Mouse (Mus musculus) C2C12 (cell line): Measurements from ENCODE around the gene Scamp4. TPM values are rescaled to one million over a fixed set of nuclear protein-coding genes. Genes with fewer than 3 reads are reported as not detected.
"Not testable (repeated sequence)": the region's sequence is repeated elsewhere in the genome, so short reads cannot be mapped to it uniquely, and the experiment has no call there.

Experiments used
- H3K27me3 ChIP-seq: one replicate; pipeline ENCODE4 v1.6.1; 2011; ENCODE audit not compliant: control insufficient read depth, insufficient read depth, insufficient read length
- H3K36me3 ChIP-seq: one replicate; pipeline ENCODE4 v1.6.1; 2011; ENCODE audit not compliant: control insufficient read depth, insufficient read depth
- H3K4me3 ChIP-seq: one replicate; pipeline ENCODE4 v1.5.1; 2011; ENCODE audit warnings: mild to moderate bottlenecking, control low read depth; ENCODE audit not compliant: poor library complexity, insufficient read depth, severe bottlenecking
- H3K79me2 ChIP-seq: one replicate; pipeline ENCODE4 v1.6.1; 2011; ENCODE audit not compliant: control insufficient read depth, insufficient read depth
- H3K79me3 ChIP-seq: one replicate; pipeline ENCODE4 v1.6.1; 2011; ENCODE audit warnings: low read depth, control low read depth
- H3ac ChIP-seq: one replicate; pipeline ENCODE3; 2011; ENCODE audit warnings: low read depth; ENCODE audit not compliant: control insufficient read depth, insufficient read length
- CEBPB ChIP-seq: IDR thresholded peaks from one replicate; pipeline ENCODE4 v1.6.1; 2011; ENCODE audit warnings: low read depth, mild to moderate bottlenecking, control low read depth, moderate library complexity
- CTCF ChIP-seq: IDR thresholded peaks from one replicate; pipeline ENCODE4 v1.5.1; 2011; ENCODE audit not compliant: control insufficient read depth, insufficient read depth, insufficient read length
- FOSL1 ChIP-seq: IDR thresholded peaks from one replicate; pipeline ENCODE4 v1.8.0; 2011; ENCODE audit warnings: mild to moderate bottlenecking, low read length; ENCODE audit not compliant: poor library complexity, insufficient read depth, severe bottlenecking
- MAX ChIP-seq: IDR thresholded peaks from one replicate; pipeline ENCODE4 v1.6.1; 2011; ENCODE audit warnings: mild to moderate bottlenecking, control low read depth
- MYOD1 ChIP-seq: IDR thresholded peaks from one replicate; pipeline ENCODE4 v1.6.1; 2011; ENCODE audit warnings: low read depth; ENCODE audit not compliant: control insufficient read depth, insufficient read length
- MYOG ChIP-seq: IDR thresholded peaks from one replicate; pipeline ENCODE4 v1.6.1; 2011; ENCODE audit not compliant: control insufficient read depth, insufficient read length; ENCODE audit errors: extremely low read depth
- USF1 ChIP-seq: IDR thresholded peaks from one replicate; pipeline ENCODE4 v1.6.1; 2011; ENCODE audit warnings: low read depth, mild to moderate bottlenecking, control low read depth, moderate library complexity
- polyA plus RNA-seq: library from polyadenylated mRNA; unstranded; fragments of >200 nt; fragmentation: generic; extraction: Trizol; gene quantifications from one replicate; pipeline ENCODE4 v1.2.1, GENCODE M21; 2012; ENCODE audit warnings: missing spikeins

The Scamp4 gene
- polyA plus RNA-seq, 1 experiment, result 119 TPM

DNA sequence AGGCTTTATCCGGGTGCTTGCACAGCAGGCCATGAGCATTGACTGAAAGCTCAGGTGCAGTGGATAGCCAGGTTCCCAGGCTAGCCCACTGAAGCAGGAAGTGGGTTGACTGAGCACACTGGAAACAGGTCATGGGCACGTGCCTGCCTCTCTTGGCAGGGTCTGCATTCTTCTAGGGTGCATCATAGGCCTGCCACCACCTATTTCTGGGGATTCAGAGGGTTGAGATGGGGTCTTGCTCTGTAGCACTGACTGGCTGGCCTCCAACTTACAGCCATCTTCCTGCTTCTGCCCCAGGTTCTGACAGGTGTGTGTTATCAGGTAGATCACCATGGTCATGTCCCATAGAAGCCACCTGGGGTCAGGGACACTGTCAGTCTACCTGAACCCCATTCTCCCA, 2.3 kb downstream of the Scamp4 start:
- H3K79me2 ChIP-seq, result peaks cover 61% of the 10 kb centered on the region
- no peaks in the 10 kb centered on the region for H3K27me3 ChIP-seq
- H3K4me3 ChIP-seq, result no peak overlapping the region
- TF ChIP-seq CEBPB, result no peak
- TF ChIP-seq FOSL1, result no peak
- no peak for TF ChIP-seq CTCF
- no peak for TF ChIP-seq MYOD1
- TF ChIP-seq MYOG, result no peak
- TF ChIP-seq USF1, result no peak
- TF ChIP-seq MAX, result no peak
- no peak overlapping the region for H3ac ChIP-seq
- H3K36me3 ChIP-seq, result peaks cover 29% of the 10 kb centered on the region
- H3K79me3 ChIP-seq, result peaks cover 41% of the 10 kb centered on the region

DNA sequence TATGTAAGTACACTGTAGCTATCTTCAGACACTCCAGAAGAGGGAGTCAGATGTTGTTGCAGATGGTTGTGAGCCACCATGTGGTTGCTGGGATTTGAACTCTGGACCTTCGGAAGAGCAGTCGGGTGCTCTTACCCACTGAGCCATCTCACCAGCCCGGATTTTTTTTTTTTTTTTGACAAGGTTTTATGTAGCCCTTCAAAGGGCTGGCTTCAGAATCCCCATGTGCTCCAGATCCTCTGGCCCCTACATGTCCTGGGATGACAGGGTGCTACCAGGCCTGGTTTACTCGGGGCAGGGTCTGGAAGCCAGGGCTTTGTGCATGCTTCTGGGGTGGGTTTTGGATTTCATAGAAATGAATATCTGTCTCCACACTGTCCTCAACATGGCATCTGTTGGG, 3.0 kb downstream of the Scamp4 start, which contains the start of gene Gm49322:
Gene Gm49322, plus strand, starts transcription at position 301 of the 400 bp plus-strand sequence.
- H3K4me3 ChIP-seq, H3K27me3 ChIP-seq, H3ac ChIP-seq: not testable (repeated sequence)
- peaks cover 29% of the 10 kb centered on the region for H3K36me3 ChIP-seq
- H3K79me2 ChIP-seq, result peaks cover 61% of the 10 kb centered on the region
- H3K79me3 ChIP-seq, result peaks cover 41% of the 10 kb centered on the region

DNA sequence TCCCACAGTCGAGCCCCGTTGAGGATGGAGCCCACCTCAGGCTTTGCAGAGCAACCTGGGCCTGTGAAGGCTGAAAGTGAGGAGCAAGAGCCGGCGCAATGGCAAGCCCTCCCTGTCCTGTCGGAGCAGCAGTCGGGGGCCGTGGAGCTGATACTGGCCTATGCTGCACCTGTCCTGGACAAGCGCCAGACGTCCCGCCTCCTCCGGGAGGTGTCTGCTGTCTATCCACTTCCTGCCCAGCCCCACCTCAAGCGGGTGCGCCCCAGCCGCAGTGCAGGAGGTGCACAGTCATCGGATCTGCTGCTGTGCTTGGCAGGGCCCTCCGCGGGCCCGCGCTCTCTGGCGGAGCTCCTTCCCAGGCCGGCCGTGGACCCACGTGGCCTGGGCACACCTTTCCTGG, 3.6 kb downstream of the Scamp4 start:
- Histone ChIP-seq H3K27me3 (no peaks in the 10 kb centered on the region), H3K79me2 (peaks cover 61% of the 10 kb centered on the region), H3K36me3 (peaks cover 29% of the 10 kb centered on the region), H3K79me3 (peaks cover 41% of the 10 kb centered on the region), H3K4me3 (no peak overlapping the region), H3ac (no peak overlapping the region)
- TF ChIP-seq MAX, result no peak
- TF ChIP-seq MYOG, result no peak
- no peak for TF ChIP-seq USF1
- no peak for TF ChIP-seq FOSL1
- no peak for TF ChIP-seq CTCF
- no peak for TF ChIP-seq MYOD1
- TF ChIP-seq CEBPB, result no peak

DNA sequence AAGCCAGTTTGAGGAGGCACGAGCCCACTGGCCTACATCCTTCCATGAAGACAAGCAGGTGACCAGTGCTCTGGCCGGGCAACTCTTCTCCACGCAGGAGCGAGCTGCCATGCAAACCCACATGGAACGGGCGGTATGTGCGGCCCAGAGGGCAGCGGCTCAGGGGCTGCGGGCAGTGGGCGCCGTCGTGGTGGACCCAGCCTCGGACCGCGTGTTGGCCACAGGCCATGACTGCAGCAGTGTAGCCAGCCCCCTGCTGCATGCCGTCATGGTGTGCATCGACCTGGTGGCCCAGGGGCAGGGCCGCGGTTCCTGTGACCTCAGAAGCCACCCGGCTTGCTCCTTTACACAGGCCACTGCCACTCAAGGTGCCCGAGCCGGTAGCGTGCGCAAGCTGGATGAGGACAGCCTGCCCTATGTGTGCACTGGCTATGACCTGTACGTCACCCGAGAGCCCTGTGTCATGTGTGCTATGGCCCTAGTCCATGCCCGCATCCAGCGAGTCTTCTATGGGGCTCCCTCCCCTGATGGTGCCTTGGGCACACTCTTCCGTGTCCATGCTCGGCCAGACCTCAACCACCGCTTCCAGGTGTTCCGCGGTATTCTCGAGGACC, 4.2 kb downstream of the Scamp4 start:
- Histone ChIP-seq H3K27me3 (no peaks in the 10 kb centered on the region), H3K79me3 (peaks cover 41% of the 10 kb centered on the region), H3K36me3 (peaks cover 30% of the 10 kb centered on the region), H3K79me2 (peaks cover 61% of the 10 kb centered on the region), H3ac (no peak overlapping the region), H3K4me3 (no peak overlapping the region)
- TF ChIP-seq FOSL1 (no peak), CEBPB (no peak), USF1 (no peak), MYOD1 (no peak), MYOG (no peak), MAX (no peak), CTCF (no peak)

DNA sequence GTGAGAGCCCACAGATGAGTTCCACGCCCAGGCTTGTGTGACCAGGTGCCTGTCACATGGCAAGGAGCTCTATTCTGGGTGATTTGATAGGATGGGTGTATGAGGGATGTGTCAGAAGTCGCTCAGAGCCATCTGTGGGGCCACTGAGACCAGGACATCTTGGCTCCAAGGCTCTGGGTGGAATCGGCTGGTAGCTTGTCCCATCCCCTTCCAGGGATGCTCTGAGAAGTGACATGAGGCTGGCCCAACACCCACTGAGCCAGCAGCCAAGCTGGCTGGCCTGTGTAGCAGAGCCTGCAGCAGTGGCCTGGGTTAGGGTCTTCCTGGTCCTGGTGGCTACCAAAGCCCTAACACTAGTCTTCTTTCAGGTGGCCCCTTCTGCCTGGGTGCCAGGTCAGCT, 5.8 kb downstream of the Scamp4 start:
- Histone ChIP-seq H3ac (no peak overlapping the region), H3K79me3 (peaks cover 38% of the 10 kb centered on the region), H3K36me3 (peaks cover 40% of the 10 kb centered on the region), H3K27me3 (no peaks in the 10 kb centered on the region), H3K4me3 (no peak overlapping the region), H3K79me2 (peaks cover 56% of the 10 kb centered on the region)
- TF ChIP-seq FOSL1 (no peak), MAX (no peak), USF1 (no peak), CTCF (no peak), MYOD1 (no peak), MYOG (no peak), CEBPB (no peak)

DNA sequence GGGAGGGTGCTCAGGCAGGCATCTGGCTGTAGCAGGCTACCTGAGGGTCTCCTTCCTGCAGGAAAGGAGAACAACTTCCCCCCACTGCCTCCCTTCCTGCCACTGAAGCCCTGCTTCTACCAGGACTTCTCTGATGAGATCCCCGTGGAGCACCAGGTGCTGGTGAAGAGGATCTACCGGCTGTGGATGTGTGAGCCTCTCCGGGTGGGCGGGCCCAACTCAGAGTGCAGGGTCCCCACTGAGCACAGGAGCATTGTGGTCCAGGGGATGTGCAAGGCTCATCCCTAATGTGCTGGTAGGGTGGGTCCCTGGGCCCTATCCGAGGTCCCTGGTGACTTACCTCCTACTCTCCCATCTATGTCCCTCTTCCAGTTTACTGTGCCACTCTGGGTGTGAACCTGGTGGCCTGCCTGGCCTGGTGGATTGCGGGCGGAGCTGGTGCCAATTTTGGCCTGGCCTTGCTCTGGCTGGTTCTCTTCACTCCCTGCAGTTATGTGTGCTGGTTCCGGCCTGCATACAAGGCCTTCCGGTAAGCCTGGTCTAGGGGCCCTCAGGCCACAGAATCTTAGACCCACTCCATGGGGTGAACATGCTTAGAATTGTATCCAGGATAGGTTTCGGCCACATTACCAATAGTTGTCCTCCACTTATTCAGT, 6.7 kb downstream of the Scamp4 start:
- peaks cover 50% of the 10 kb centered on the region for H3K36me3 ChIP-seq

More for the DNA sequence above, 6.7 kb downstream of the Scamp4 start:
- TF ChIP-seq CEBPB, result no peak
- TF ChIP-seq USF1, result no peak
- no peak for TF ChIP-seq MAX
- TF ChIP-seq MYOD1, result no peak
- no peak for TF ChIP-seq CTCF
- TF ChIP-seq FOSL1, result no peak
- no peak for TF ChIP-seq MYOG
- H3K79me2 ChIP-seq, result peaks cover 46% of the 10 kb centered on the region
- H3ac ChIP-seq, result no peak overlapping the region
- peaks cover 28% of the 10 kb centered on the region for H3K79me3 ChIP-seq
- no peak overlapping the region for H3K4me3 ChIP-seq
- no peaks in the 10 kb centered on the region for H3K27me3 ChIP-seq
